Mouse (Mus musculus): ENCODE results near the gene Lefty1. TPM values are rescaled to one million over a fixed set of nuclear protein-coding genes. Genes with fewer than 3 reads are reported as not detected.

The Lefty1 gene
- polyA plus RNA-seq, 1 experiment from 2014 or later = 3.5 TPM

DNA sequence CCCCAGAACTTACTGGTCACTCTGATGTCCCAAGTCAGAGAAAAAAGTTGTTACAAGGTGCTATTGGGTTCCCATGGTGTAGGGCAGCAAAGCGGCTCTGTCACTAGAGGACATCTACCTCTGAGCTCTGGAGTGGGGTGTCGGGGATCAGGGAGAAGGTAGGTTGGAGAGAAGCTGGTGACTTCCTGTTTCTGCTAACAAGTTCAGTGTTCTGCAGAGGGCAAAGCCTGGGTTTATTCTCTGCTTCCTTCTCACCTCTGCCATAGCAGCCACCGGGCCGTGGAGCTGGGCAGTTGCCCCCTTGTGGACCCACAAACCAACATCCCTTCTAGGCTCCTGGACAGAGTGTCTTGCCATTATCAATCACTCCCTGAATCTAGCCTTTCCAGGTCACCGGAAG, 22.0 kb upstream of the Lefty1 start:
- Histone ChIP-seq H3K4me2 (ENCODE audit: low read depth, low read length) (no peak overlapping the region), H3K27me3 (ENCODE audit: control insufficient read depth, insufficient read depth, low read depth, low read length) (no peaks in the 10 kb centered on the region), H3K9me3 (replicated peaks; ENCODE audit: control insufficient read depth, low read length) (no peaks in the 10 kb centered on the region), H3K9ac (ENCODE audit: low read depth, low read length) (no peak overlapping the region), H3K27ac (ENCODE audit: low read length) (no peak overlapping the region), H3K36me3 (ENCODE audit: control insufficient read depth, insufficient read depth) (peaks cover 5% of the 10 kb centered on the region), H3K4me3 (ENCODE audit: low read depth, low read length) (no peak overlapping the region), H3K4me1 (ENCODE audit: control insufficient read depth, low read depth, low read length) (peaks cover 21% of the 10 kb centered on the region)
- no peak for ATAC-seq (ENCODE audit: low read depth)
- WGBS (ENCODE audit: insufficient replicate concordance) = 65% methylated on average over 5 of the region's 5 CpGs

DNA sequence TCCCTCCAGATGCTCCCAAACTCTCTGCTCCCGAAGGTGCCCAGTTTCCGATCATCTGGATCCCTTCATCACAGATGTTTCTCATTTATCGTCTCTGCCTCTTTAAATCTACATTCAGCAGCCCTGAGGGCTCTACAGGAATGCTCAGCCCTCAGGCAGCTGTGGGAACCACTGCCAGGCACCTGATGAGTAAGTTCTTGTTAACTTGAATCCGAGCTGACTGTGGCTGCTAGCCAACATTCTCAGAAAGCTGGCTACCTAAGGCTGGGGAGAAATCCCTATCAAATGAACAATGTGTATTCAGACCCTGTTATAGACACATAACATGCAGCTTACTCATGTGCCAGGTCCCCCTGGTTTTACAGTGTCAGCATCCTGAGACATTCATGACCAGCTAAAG, 21.0 kb upstream of the Lefty1 start:
- no peak overlapping the region for H3K9ac ChIP-seq (ENCODE audit: low read depth, low read length)
- no peaks in the 10 kb centered on the region for H3K27me3 ChIP-seq (ENCODE audit: control insufficient read depth, insufficient read depth, low read depth, low read length)
- no peak for ATAC-seq (ENCODE audit: low read depth)
- no peaks in the 10 kb centered on the region for H3K36me3 ChIP-seq (ENCODE audit: control insufficient read depth, insufficient read depth)
- 72% methylated on average over 4 of the region's 4 CpGs for WGBS (ENCODE audit: insufficient replicate concordance)
- H3K4me2 ChIP-seq (ENCODE audit: low read depth, low read length) = no peak overlapping the region
- H3K4me3 ChIP-seq (ENCODE audit: low read depth, low read length) = no peak overlapping the region
- H3K27ac ChIP-seq (ENCODE audit: low read length) = no peak overlapping the region
- no peaks in the 10 kb centered on the region for H3K9me3 ChIP-seq (replicated peaks; ENCODE audit: control insufficient read depth, low read length)
- peaks cover 19% of the 10 kb centered on the region for H3K4me1 ChIP-seq (ENCODE audit: control insufficient read depth, low read depth, low read length)

DNA sequence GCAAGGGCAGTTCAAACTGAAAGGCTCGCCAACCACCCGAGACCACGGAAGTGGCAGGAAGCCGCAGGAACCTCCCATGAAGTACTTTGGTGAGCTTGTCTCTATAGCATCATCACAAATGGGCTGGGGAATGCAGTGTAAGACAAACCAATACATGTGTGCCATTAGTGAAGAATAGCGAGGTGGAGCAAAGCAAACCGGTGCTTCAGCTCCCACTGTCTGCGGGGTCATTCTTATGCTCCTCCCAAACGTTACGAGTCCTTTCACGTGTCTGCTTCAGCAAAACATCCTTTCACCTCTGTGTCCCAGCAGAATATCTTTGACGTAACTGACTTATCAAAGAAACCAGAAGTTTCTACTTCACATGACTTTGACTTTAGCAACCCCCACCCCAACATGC, 18.4 kb upstream of the Lefty1 start:
- H3K4me1 ChIP-seq (ENCODE audit: control insufficient read depth, low read depth, low read length) = peaks cover 13% of the 10 kb centered on the region
- WGBS (ENCODE audit: insufficient replicate concordance) = 65% methylated on average over 11 of the region's 11 CpGs
- H3K27me3 ChIP-seq (ENCODE audit: control insufficient read depth, insufficient read depth, low read depth, low read length) = no peaks in the 10 kb centered on the region
- H3K4me2 ChIP-seq (ENCODE audit: low read depth, low read length) = no peak overlapping the region
- H3K9ac ChIP-seq (ENCODE audit: low read depth, low read length) = no peak overlapping the region
- H3K27ac ChIP-seq (ENCODE audit: low read length) = no peak overlapping the region
- ATAC-seq (ENCODE audit: low read depth) = no peak
- no peak overlapping the region for H3K4me3 ChIP-seq (ENCODE audit: low read depth, low read length)
- H3K36me3 ChIP-seq (ENCODE audit: control insufficient read depth, insufficient read depth) = no peaks in the 10 kb centered on the region
- H3K9me3 ChIP-seq (replicated peaks; ENCODE audit: control insufficient read depth, low read length) = no peaks in the 10 kb centered on the region

DNA sequence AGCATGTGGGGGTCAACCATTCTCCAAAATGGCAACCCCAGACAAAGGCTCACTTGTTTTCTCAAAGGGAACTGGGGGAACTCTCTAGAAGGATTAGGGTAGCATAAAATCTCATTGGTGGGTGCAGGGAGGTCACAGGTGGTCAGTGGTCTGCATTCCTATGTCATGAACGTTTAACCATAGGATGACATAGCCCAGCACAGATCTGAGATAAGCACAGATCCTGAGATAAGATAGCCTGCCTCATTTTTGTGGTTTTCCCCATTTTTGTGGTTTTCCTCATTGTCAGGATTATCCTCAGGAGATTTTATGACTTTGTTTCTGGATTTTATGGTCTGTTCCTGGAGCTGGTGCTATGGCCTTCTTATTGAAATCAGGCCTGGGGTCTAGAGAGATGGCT, 17.8 kb upstream of the Lefty1 start:
- peaks cover 7% of the 10 kb centered on the region; the same call in 1 of the 2 replicates for H3K4me1 ChIP-seq (ENCODE audit: control insufficient read depth, low read depth, low read length)
- no peak for ATAC-seq (ENCODE audit: low read depth)

DNA sequence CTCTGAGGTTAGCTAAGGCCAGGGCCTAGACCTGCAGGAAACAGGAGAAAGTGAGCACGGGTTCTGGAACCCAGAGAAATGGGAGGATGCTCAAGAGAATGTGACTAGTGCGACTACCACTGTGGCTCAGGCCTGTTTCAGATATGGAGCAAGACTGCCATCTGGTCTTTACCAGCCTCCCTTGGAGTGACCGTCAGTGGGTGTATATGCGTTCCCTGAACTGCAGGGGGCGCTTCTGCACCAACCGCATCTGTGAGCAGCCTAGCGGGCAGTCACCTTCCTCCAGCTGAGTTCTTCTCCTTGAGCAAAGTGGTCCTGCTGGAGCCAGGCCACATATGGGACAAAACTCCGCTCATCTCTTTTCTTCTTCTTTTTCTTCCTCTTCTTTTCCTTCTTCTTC, 15.1 kb upstream of the Lefty1 start:
- no peak overlapping the region for H3K4me2 ChIP-seq (ENCODE audit: low read depth, low read length)
- no peaks in the 10 kb centered on the region; the same call in 1 of the 2 replicates for H3K4me1 ChIP-seq (ENCODE audit: control insufficient read depth, low read depth, low read length)
- no peaks in the 10 kb centered on the region for H3K27me3 ChIP-seq (ENCODE audit: control insufficient read depth, insufficient read depth, low read depth, low read length)
- peak; percentile 59 for ATAC-seq (ENCODE audit: low read depth)
- WGBS (ENCODE audit: insufficient replicate concordance) = 29% methylated on average over 8 of the region's 8 CpGs
- H3K27ac ChIP-seq (ENCODE audit: low read length) = no peak overlapping the region
- H3K36me3 ChIP-seq (ENCODE audit: control insufficient read depth, insufficient read depth) = no peaks in the 10 kb centered on the region
- no peak overlapping the region for H3K9ac ChIP-seq (ENCODE audit: low read depth, low read length)
- no peak overlapping the region for H3K4me3 ChIP-seq (ENCODE audit: low read depth, low read length)
- no peaks in the 10 kb centered on the region for H3K9me3 ChIP-seq (replicated peaks; ENCODE audit: control insufficient read depth, low read length)

More for the DNA sequence above, 17.8 kb upstream of the Lefty1 start:
- Histone ChIP-seq H3K4me2 (ENCODE audit: low read depth, low read length) (no peak overlapping the region), H3K9me3 (replicated peaks; ENCODE audit: control insufficient read depth, low read length) (no peaks in the 10 kb centered on the region), H3K27ac (ENCODE audit: low read length) (no peak overlapping the region), H3K27me3 (ENCODE audit: control insufficient read depth, insufficient read depth, low read depth, low read length) (no peaks in the 10 kb centered on the region), H3K36me3 (ENCODE audit: control insufficient read depth, insufficient read depth) (no peaks in the 10 kb centered on the region), H3K4me3 (ENCODE audit: low read depth, low read length) (no peak overlapping the region), H3K9ac (ENCODE audit: low read depth, low read length) (no peak overlapping the region)
- 5% methylated on average over 1 of the region's 1 CpGs for WGBS (ENCODE audit: insufficient replicate concordance)

DNA sequence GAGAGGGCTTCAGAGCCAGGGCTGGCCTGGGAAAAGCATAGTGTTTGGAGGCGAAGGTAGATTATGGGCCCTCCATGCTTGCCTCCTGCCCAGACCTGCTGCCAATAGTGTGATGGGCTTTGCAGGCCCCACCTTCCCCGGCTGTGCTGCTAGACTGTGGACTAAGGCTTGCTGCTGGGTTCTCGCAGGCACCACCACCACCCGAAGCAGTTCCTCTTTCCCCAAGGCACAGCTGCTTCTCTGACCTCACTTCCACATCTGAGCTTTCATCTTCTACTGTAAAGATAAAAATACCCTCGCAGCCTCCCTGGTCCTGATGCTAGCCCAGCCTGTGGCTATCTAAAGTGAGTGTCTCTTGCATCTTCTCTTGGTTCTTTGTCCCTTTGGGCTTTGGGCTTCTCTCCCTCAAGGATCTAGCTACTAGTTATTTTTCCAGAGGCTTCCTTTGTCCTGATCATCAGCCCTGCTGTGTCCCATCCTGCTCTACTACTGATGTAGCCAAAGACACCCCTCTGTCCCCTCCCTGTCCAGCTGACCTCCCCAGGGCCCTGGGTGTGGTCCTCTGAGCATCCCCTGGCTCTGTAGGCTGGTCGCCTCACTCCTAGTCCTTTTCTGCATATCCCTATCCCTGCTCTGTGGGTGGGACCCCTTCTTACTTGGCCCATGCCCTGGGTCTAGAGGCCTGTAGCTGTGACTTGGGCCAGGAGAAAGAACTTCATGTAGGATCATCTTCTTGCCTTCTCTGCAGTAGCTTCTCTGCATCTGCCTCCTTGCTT, 12.4 kb upstream of the Lefty1 start:
- no peak overlapping the region for H3K9ac ChIP-seq (ENCODE audit: low read depth, low read length)
- H3K4me3 ChIP-seq (ENCODE audit: low read depth, low read length) = no peak overlapping the region
- no peak overlapping the region for H3K27ac ChIP-seq (ENCODE audit: low read length)
- H3K27me3 ChIP-seq (ENCODE audit: control insufficient read depth, insufficient read depth, low read depth, low read length) = no peaks in the 10 kb centered on the region
- no peaks in the 10 kb centered on the region for H3K4me1 ChIP-seq (ENCODE audit: control insufficient read depth, low read depth, low read length)
- 25% methylated on average over 6 of the region's 6 CpGs for WGBS (ENCODE audit: insufficient replicate concordance)
- no peak overlapping the region for H3K4me2 ChIP-seq (ENCODE audit: low read depth, low read length)
- no peaks in the 10 kb centered on the region for H3K36me3 ChIP-seq (ENCODE audit: control insufficient read depth, insufficient read depth)
- no peak for ATAC-seq (ENCODE audit: low read depth)
- H3K9me3 ChIP-seq (replicated peaks; ENCODE audit: control insufficient read depth, low read length) = no peaks in the 10 kb centered on the region

DNA sequence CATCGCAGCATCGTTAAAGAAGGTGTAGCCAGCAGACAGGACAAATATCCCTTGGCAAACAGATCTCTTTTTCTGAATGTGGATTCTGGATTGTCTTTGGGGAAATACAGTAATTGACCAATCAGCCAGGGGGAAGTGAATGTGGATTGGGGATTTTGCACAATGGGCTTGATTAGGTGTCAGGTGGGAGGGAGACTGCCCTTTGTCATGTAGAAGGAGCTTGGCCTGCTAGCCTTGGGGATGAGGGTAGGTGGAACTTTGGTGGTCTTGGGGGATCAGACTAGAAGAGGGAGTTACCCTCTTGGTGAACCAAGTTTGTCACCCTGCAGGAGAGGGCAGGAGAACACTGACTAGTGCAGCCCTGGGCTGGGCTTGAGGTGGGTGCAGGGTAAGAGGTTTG, 10.1 kb upstream of the Lefty1 start:
- no peaks in the 10 kb centered on the region for H3K9me3 ChIP-seq (replicated peaks; ENCODE audit: control insufficient read depth, low read length)
- 69% methylated on average over 2 of the region's 2 CpGs for WGBS (ENCODE audit: insufficient replicate concordance)

DNA sequence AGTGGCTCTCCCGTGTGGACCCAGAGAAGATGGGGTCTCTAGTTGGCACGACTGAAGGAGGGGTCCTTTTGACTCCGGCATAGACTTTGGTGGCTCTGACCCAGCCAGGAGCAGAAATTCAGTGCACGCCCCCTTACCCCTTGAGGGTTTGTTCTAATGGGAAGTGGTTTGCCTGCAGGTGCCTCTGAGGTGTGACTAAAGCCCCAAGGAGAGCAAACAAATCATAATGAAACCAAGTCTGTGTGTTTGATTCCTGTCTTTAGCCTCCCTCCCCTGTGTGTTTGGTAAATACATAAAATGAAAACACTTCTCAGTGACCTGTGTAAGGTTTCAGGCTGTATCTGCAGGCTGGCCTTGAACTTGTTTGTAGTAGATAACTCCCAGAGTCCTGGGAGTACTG, 8.5 kb upstream of the Lefty1 start:
- no peaks in the 10 kb centered on the region for H3K27me3 ChIP-seq (ENCODE audit: control insufficient read depth, insufficient read depth, low read depth, low read length)
- H3K9me3 ChIP-seq (replicated peaks; ENCODE audit: control insufficient read depth, low read length) = no peaks in the 10 kb centered on the region
- H3K27ac ChIP-seq (ENCODE audit: low read length) = no peak overlapping the region
- WGBS (ENCODE audit: insufficient replicate concordance) = 63% methylated on average over 4 of the region's 4 CpGs
- no peaks in the 10 kb centered on the region for H3K36me3 ChIP-seq (ENCODE audit: control insufficient read depth, insufficient read depth)
- H3K4me2 ChIP-seq (ENCODE audit: low read depth, low read length) = no peak overlapping the region
- no peak overlapping the region for H3K9ac ChIP-seq (ENCODE audit: low read depth, low read length)
- H3K4me1 ChIP-seq (ENCODE audit: control insufficient read depth, low read depth, low read length) = no peaks in the 10 kb centered on the region
- H3K4me3 ChIP-seq (ENCODE audit: low read depth, low read length) = no peak overlapping the region
- ATAC-seq (ENCODE audit: low read depth) = no peak

More for the DNA sequence above, 10.1 kb upstream of the Lefty1 start:
- Histone ChIP-seq H3K27ac (ENCODE audit: low read length) (no peak overlapping the region), H3K4me2 (ENCODE audit: low read depth, low read length) (no peak overlapping the region), H3K4me1 (ENCODE audit: control insufficient read depth, low read depth, low read length) (no peaks in the 10 kb centered on the region), H3K9ac (ENCODE audit: low read depth, low read length) (no peak overlapping the region), H3K4me3 (ENCODE audit: low read depth, low read length) (no peak overlapping the region), H3K27me3 (ENCODE audit: control insufficient read depth, insufficient read depth, low read depth, low read length) (no peaks in the 10 kb centered on the region), H3K36me3 (ENCODE audit: control insufficient read depth, insufficient read depth) (no peaks in the 10 kb centered on the region)
- no peak for ATAC-seq (ENCODE audit: low read depth)

DNA sequence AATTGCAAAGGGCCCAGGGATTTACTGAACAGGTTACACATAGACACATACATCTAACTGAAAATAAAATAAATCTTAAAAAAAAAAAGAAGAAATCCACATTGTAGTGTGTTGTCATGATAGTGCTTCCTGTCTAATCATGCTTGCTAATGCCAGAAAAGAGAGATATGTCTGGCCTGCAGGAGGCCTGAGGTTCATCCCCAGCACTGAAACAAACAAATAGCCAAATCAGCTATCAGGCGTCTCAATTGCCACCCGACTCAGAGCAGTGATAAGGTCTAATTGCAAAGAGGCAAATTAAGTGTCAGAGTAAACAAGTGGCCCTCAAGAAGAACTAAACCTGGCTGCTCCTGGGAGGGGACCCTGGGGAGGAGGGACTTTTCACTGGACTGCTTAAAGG, 5.2 kb upstream of the Lefty1 start:
- Histone ChIP-seq H3K36me3 (ENCODE audit: control insufficient read depth, insufficient read depth) (no peaks in the 10 kb centered on the region), H3K27ac (ENCODE audit: low read length) (no peak overlapping the region), H3K4me3 (ENCODE audit: low read depth, low read length) (no peak overlapping the region), H3K4me1 (ENCODE audit: control insufficient read depth, low read depth, low read length) (no peaks in the 10 kb centered on the region; the same call in 1 of the 2 replicates), H3K27me3 (ENCODE audit: control insufficient read depth, insufficient read depth, low read depth, low read length) (peaks cover 4% of the 10 kb centered on the region; the same call in 1 of the 2 replicates), H3K9me3 (replicated peaks; ENCODE audit: control insufficient read depth, low read length) (no peaks in the 10 kb centered on the region), H3K4me2 (ENCODE audit: low read depth, low read length) (no peak overlapping the region), H3K9ac (ENCODE audit: low read depth, low read length) (no peak overlapping the region)
- 18% methylated on average over 2 of the region's 2 CpGs for WGBS (ENCODE audit: insufficient replicate concordance)
- no peak for ATAC-seq (ENCODE audit: low read depth)
